Mouse (Mus musculus): ENCODE results near the gene Spata31d1b. TPM values are rescaled to one million over a fixed set of nuclear protein-coding genes. Genes with fewer than 3 reads are reported as not detected.
"Not testable (repeated sequence)": the region's sequence is repeated elsewhere in the genome, so short reads cannot be mapped to it uniquely, and the experiment has no call there.

Gene Spata31d1b
- total and polyA plus RNA-seq, 3 experiments, result not detected

- H3K9me3 ChIP-seq (replicated peaks; ENCODE audit: insufficient read depth, low read length), result no peaks in the 10 kb centered on the region
- no peak for TF ChIP-seq E2F4 (IDR thresholded peaks at IDR 0.05; ENCODE audit: borderline replicate concordance, low read depth, low read length)
- TF ChIP-seq CHD2 (IDR thresholded peaks at IDR 0.05; ENCODE audit: low read length), result no peak
- TF ChIP-seq GATA1 (IDR thresholded peaks at IDR 0.05; ENCODE audit: low read depth, low read length), result no peak
- no peak for TF ChIP-seq RAD21 (IDR thresholded peaks at IDR 0.05; ENCODE audit: low read depth, low read length)
- TF ChIP-seq MAZ (IDR thresholded peaks at IDR 0.05; ENCODE audit: low read depth, low read length), result no peak
- TF ChIP-seq POLR2AphosphoS2 (IDR thresholded peaks at IDR 0.05; ENCODE audit: low read length), result no peak
- TF ChIP-seq SMC3 (IDR thresholded peaks at IDR 0.05; ENCODE audit: low read depth, low read length), result no peak
- TF ChIP-seq CTCF (IDR thresholded peaks at IDR 0.05 in 2 of 3, conservative IDR thresholded peaks at IDR 0.05 in 1 of 3; ENCODE audit: control insufficient read depth in 1 of 3, insufficient read depth in 1 of 3, low read depth in 2 of 3, low read length in 3 of 3, poor library complexity in 1 of 3, severe bottlenecking in 1 of 3), result no peak
- no peak for TF ChIP-seq ZKSCAN1 (IDR thresholded peaks at IDR 0.05; ENCODE audit: low read depth, low read length)
- H3K27ac ChIP-seq (ENCODE audit: control insufficient read depth, low read depth, low read length), result no peak overlapping the region
- DNase-seq (ENCODE audit: low read depth, low spot score), result no peak
- H3K4me3 ChIP-seq (ENCODE audit: control insufficient read depth in 1 of 2, insufficient read depth in 1 of 2, low read depth in 2 of 2, low read length in 2 of 2), result no peak overlapping the region
- no peak overlapping the region for H3K9ac ChIP-seq (ENCODE audit: control insufficient read depth, low read depth, low read length, poor library complexity, severe bottlenecking)
- H3K79me2 ChIP-seq (ENCODE audit: control insufficient read depth, insufficient read depth, low read length, poor library complexity), result no peaks in the 10 kb centered on the region
- peaks cover 0 to 10% of the 10 kb centered on the region in 2 experiments; a peak in 2 of 4 replicates for H3K27me3 ChIP-seq (ENCODE audit: control insufficient read depth in 1 of 2, insufficient read depth in 2 of 2, low read length in 2 of 2)
- no peaks in the 10 kb centered on the region for H3K4me1 ChIP-seq (ENCODE audit: control insufficient read depth in 1 of 2, insufficient read depth in 2 of 2, low read length in 2 of 2)
- no peaks in the 10 kb centered on the region for H3K36me3 ChIP-seq (ENCODE audit: control insufficient read depth in 1 of 2, insufficient read depth in 2 of 2, low read length in 2 of 2)
Observed at GRCm38 (mm10) chr13:59699131-59699530, 13.0 kb upstream of the Spata31d1b start.

- H3K79me2 ChIP-seq (ENCODE audit: control insufficient read depth, insufficient read depth, low read length, poor library complexity); H3K9ac ChIP-seq (ENCODE audit: control insufficient read depth, low read depth, low read length, poor library complexity, severe bottlenecking); H3K36me3 ChIP-seq (ENCODE audit: control insufficient read depth in 1 of 2, insufficient read depth in 2 of 2, low read length in 2 of 2); H3K9me3 ChIP-seq (replicated peaks; ENCODE audit: insufficient read depth, low read length); H3K27me3 ChIP-seq (ENCODE audit: control insufficient read depth in 1 of 2, insufficient read depth in 2 of 2, low read length in 2 of 2); H3K27ac ChIP-seq (ENCODE audit: control insufficient read depth, low read depth, low read length); H3K4me1 ChIP-seq (ENCODE audit: control insufficient read depth in 1 of 2, insufficient read depth in 2 of 2, low read length in 2 of 2); DNase-seq (ENCODE audit: low read depth, low spot score); H3K4me3 ChIP-seq (ENCODE audit: control insufficient read depth in 1 of 2, insufficient read depth in 1 of 2, low read depth in 2 of 2, low read length in 2 of 2): not testable (repeated sequence)
Observed at GRCm38 (mm10) chr13:59700137-59700536, 11.9 kb upstream of the Spata31d1b start.

- TF ChIP-seq SMC3 (IDR thresholded peaks at IDR 0.05; ENCODE audit: low read depth, low read length), result no peak
- no peak for TF ChIP-seq NELFE (IDR thresholded peaks at IDR 0.05; ENCODE audit: low read depth, low read length)
- TF ChIP-seq HCFC1 (IDR thresholded peaks at IDR 0.05; ENCODE audit: low read depth, low read length), result no peak
- TF ChIP-seq E2F4 (IDR thresholded peaks at IDR 0.05; ENCODE audit: borderline replicate concordance, low read depth, low read length), result no peak
- no peak for TF ChIP-seq KAT2A (conservative IDR thresholded peaks at IDR 0.05; ENCODE audit: low read depth, low read length)
- TF ChIP-seq ELF1 (IDR thresholded peaks at IDR 0.05; ENCODE audit: low read depth, low read length), result no peak
- no peak for TF ChIP-seq NRF1 (IDR thresholded peaks at IDR 0.05; ENCODE audit: insufficient read depth, low read depth, low read length, poor library complexity, severe bottlenecking)
- no peak for TF ChIP-seq GATA1 (IDR thresholded peaks at IDR 0.05; ENCODE audit: low read depth, low read length)
- no peak for TF ChIP-seq USF2 (IDR thresholded peaks at IDR 0.05; ENCODE audit: borderline replicate concordance in 1 of 2, insufficient read depth in 1 of 2, low read depth in 1 of 2, low read length in 2 of 2)
- TF ChIP-seq MXI1 (IDR thresholded peaks at IDR 0.05; ENCODE audit: low read depth, low read length), result no peak
- no peak for TF ChIP-seq TBP (IDR thresholded peaks at IDR 0.05; ENCODE audit: low read depth, low read length)
- no peak for TF ChIP-seq MAFK (IDR thresholded peaks at IDR 0.05; ENCODE audit: borderline replicate concordance, low read depth, low read length)
- TF ChIP-seq MYC (IDR thresholded peaks at IDR 0.05; ENCODE audit: low read depth, low read length), result no peak
- TF ChIP-seq CTCF (IDR thresholded peaks at IDR 0.05 in 2 of 3, conservative IDR thresholded peaks at IDR 0.05 in 1 of 3; ENCODE audit: control insufficient read depth in 1 of 3, insufficient read depth in 1 of 3, low read depth in 2 of 3, low read length in 3 of 3, poor library complexity in 1 of 3, severe bottlenecking in 1 of 3), result no peak
- TF ChIP-seq EP300 (IDR thresholded peaks at IDR 0.05; ENCODE audit: low read depth in 1 of 2, low read length in 2 of 2), result no peak
- TF ChIP-seq TAL1 (IDR thresholded peaks at IDR 0.05; ENCODE audit: low read length), result no peak
- peaks cover 0 to 10% of the 10 kb centered on the region in 2 experiments for H3K27me3 ChIP-seq (ENCODE audit: control insufficient read depth in 1 of 2, insufficient read depth in 2 of 2, low read length in 2 of 2)
- H3K36me3 ChIP-seq (ENCODE audit: control insufficient read depth in 1 of 2, insufficient read depth in 2 of 2, low read length in 2 of 2), result no peaks in the 10 kb centered on the region
- H3K27ac ChIP-seq (ENCODE audit: control insufficient read depth, low read depth, low read length), result no peak overlapping the region
- no peaks in the 10 kb centered on the region for H3K79me2 ChIP-seq (ENCODE audit: control insufficient read depth, insufficient read depth, low read length, poor library complexity)
- no peak for DNase-seq (ENCODE audit: low read depth, low spot score)
- no peak overlapping the region for H3K4me3 ChIP-seq (ENCODE audit: control insufficient read depth in 1 of 2, insufficient read depth in 1 of 2, low read depth in 2 of 2, low read length in 2 of 2)
- no peaks in the 10 kb centered on the region for H3K4me1 ChIP-seq (ENCODE audit: control insufficient read depth in 1 of 2, insufficient read depth in 2 of 2, low read length in 2 of 2)
- no peaks in the 10 kb centered on the region for H3K9me3 ChIP-seq (replicated peaks; ENCODE audit: insufficient read depth, low read length)
- no peak overlapping the region for H3K9ac ChIP-seq (ENCODE audit: control insufficient read depth, low read depth, low read length, poor library complexity, severe bottlenecking)
Observed at GRCm38 (mm10) chr13:59703514-59703913, 8.6 kb upstream of the Spata31d1b start.
